Mouse (Mus musculus) skeletal muscle tissue, adult 2 months (tissue): Measurements from ENCODE around the gene Marc2.

Experiments
- DNase-seq: peaks from one replicate; pipeline ENCODE4 v3.0.0-alpha.2; 2012; ENCODE audit warnings: low read depth, low spot score

Gene Marc2

DNA sequence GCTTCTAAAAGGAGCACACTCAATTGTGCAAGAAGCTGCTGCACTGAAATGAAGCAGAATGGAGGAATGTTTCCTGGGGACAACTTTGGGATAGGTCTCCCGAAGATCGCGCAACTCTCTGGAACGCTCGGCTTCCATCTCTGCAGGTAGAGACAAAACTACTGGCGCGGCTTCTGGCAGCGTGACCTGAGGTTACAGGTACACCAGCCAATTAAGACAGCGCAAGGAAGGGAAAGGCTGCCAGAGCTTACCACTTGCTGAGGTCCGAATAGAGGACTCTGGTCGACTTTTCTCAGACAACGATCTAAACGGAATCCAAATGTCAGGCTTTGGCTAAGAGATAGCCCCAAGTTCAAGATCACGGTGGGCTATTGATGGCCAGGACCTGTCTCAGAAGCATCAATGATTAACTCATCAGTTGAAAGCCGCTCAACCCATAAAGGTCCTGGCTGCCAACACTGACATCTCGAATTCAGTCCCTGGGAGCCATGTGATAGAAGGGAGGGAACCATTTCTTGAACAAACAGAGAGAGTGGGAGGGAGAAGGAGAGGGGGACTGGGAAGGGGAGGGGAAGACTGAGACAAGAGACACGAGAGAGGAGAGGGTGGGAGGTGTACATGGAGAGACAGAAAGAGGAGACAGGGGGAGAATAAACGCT, at the start of gene Marc2:
TSS of gene Marc2 (minus strand) at position 360 of the 659 bp plus-strand sequence.
- no peak for DNase-seq

DNA sequence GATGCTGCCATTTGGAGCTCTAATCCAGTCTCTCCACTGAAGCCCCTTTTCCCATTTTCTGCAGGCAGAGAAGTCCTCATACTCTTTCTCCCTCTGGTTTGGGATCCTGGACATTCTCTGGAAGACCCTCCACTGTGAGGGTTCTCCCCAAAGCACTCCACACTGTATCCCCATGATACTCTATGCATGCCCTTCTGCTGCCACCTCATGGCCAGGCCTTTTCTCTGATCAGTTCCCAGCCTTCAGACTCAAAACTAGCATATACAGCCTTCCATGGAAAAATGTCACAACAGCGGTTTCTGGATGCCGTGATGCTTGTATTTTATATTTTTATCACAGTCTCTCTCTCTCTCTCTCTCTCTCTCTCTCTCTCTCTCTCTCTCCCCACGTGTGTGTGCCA, 45.7 kb upstream of the Marc2 start:
- no peak for DNase-seq

DNA sequence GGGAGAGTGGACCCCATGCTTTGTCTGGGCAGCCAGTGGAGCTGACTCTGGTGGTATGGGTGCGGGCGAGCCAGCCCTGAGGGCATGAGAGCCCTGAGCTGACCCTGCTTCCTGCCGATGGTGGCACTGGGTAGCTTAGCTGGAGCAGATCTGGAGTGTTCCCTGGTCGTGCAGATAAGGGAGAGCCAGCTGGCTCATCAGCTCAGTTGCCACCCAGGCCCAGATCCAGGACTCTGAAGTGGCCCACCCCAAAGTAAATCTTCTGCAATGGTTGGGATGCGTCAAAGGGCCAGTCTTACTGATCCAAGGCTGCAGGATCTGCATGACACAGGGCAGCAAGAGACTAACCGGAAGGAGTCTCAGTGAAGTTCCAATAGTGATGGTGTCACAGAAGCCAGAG, 43.2 kb upstream of the Marc2 start:
- no peak for DNase-seq

DNA sequence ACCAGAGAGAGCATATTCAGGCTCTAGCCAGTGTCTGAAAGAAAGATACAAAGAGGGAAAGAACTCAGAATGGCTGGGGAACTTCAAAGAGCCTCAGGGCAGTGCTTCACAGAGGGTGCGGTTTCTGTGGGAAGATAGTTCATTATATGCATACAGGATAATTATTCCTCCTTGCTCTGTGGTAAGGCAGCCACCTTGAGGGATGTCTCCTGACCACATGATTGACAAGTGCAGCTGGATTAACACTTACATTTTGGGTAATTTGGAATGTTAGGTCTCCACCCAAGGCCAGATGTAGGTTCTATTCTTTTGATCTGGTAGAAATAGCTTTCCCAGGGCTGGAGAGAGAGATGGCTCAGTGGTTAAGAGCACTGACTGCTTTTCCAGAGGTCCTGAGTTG, 39.9 kb upstream of the Marc2 start:
- no peak for DNase-seq

DNA sequence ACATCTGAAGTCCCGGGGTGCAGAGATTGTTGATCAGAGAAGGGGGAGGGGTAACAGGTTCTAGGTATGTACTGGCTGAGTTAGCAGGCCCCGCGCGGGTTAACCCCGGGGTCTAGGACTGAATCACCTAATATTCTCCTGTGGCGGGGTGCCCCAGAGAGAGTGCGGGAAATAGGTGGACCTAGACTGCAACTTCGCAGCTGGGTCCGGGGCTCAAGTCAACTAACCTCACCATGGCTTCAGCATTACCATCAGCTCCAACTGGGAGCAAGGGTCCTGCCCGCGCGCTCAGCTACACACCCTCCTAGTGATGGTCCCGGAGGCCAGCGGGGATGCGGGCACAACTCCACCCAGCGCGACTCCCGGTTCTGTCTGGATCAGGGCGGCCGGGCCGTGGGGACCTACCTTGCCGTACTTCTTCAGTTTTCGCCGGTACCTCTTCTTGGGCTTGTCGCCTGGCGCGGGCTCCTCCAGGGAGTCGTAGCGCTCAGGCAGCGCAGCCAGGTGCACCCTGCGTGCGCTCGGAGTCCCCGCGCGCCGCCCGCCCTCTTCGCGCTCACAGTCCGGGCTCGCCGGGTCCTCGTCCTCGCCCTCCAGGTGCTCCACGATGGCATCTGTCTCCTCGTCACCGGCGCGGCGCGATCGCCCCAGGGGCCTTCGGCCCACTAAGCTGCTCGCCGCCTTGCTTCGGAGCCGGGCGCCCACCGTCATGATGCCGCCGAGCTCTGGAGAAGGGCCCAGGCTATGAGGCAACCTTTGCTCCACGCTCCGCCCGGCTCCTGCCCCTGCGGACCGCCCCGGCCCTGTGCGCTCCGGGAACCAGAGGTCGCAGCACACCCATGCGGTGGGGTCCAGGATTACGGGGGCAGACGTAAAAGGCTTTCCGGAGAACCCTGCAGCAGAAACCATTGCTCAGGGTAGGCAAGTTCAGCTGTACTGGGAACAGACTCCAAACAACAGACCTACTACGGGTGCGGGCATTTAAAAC, 36.3 kb upstream of the Marc2 start, which contains the start of gene C130074G19Rik:
TSS of gene C130074G19Rik (minus strand) at position 938 of the 988 bp plus-strand sequence.
- DNase-seq = peak; percentile 19

DNA sequence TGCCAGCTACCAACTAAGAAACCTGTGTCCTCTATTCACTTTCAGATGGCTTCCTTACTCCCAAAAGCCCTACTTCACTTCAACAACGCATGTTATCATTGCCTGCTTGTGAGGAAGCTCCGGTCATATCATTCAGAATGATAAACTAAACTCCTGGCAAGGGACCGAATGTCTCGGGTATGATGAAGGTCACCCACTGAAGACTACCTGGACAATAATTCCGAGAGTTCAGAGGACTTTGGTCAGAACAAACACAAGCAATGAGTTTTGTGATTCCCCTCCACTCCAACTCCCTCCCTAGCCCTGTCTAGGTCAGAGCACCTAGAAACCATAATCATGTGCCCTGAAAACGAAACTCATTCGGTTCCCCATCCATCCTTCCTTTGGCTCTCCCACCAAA, 35.6 kb upstream of the Marc2 start:
- DNase-seq = no peak

DNA sequence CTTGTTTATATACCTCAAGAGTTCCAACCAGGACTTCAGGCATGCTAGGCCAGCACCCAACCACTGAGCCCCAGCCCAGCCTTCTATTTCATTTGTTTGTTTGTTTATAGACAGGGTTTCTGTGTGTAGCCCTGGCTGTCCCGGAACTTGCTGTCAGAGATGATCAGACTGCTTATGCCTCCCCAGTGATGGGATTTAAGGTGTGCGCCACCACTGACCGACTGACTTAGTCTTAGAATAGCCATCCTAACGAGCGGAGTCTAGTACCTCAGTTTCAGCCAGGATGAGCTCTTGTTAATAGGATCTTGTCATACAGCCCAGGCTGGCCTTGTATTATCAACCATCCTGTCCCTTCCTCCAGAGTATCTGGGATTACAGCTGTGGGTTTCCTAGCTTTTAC, 35.0 kb upstream of the Marc2 start:
- DNase-seq = no peak

DNA sequence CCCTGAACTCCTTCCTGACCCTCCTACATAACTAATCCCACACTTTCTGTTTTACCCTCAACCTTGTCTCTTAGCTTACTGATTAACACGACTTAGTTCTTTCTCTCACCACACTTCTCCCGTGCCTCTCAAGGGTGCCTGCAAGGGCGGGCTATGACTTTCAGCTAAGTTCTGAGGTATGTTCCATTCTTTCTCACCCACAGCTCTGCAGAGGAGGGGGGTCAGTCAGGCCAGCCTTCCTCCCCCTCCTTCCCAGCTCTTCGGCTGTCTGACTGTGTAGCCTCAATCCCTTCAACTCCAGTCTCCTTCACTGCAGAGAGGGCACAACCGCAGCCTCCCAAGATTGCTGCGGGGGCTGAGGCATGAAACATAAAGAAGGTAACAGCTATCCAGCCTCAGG, 32.6 kb upstream of the Marc2 start:
- no peak for DNase-seq

DNA sequence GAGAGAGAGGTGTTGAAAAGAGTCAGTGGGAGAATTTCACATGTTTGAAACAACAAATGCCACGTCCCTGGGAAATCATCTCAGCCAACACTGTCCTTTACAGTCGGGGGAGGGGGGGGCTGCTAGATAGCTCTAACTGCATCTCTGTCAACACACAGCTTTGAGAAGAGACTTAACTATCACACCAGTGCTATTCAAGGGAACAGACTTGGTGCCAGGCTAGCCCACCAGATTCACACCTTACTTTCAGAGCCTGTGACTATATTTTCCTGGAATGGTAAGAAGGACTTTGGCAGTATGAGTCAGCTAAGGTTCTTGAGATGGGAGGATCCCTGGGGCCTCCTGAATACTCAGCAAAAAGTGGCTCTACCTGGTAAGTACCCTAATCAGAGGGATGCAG, 31.1 kb upstream of the Marc2 start:
- no peak for DNase-seq

DNA sequence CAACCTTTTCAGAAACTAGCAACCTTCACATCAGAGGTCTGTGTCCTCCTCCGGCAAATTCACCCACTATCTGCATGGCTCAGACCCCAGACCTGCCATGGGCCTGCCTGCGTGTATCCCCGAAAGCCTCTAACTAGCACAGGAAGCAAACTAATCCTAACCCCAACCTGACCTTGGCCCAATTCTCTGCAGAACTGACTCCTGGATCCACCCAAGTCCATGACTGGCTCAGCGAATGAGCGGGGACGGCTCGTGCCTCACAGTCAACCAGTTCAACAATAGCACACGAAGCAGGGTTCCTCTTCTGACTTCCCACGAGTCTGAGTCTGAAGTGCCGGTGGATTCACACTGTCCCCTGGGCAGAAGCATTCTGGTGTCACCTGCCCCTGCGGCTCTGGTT, 27.7 kb upstream of the Marc2 start:
- DNase-seq = no peak

DNA sequence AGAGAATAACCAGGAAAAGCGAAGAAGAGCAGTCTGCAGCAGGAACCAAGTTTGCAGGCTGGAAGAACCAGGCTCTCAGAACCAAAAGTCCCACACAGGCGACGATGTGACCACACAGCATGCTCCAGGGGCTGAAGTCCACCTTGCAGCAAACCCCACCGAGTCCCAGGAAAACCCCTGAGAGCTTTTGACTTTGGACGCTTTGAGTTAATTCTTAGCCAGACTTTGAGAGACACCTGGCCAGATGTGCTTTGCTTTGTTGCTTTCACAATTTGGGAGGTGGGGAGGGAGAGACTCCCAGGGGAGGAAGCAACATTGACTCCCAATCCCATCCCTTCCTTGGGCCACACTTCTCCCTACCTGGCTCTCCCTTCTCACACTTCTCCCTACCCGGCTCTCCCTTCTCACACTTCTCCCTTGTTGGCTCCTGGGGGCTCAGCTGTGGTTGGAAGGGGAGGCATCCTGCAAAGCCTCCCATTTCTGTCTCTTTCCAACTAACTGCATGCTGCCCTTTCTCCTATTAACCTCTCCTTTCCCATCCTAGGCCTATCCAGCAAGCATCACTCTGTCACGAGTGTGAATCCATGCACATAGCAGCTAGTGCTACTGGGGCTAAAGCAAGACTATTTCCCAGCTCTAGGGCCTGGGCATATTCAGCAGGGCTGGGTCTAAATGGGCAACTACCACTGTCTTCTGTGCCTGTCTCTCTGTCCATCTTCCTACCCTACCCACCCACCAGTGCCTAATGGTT, 26.0 kb upstream of the Marc2 start:
- no peak for DNase-seq

DNA sequence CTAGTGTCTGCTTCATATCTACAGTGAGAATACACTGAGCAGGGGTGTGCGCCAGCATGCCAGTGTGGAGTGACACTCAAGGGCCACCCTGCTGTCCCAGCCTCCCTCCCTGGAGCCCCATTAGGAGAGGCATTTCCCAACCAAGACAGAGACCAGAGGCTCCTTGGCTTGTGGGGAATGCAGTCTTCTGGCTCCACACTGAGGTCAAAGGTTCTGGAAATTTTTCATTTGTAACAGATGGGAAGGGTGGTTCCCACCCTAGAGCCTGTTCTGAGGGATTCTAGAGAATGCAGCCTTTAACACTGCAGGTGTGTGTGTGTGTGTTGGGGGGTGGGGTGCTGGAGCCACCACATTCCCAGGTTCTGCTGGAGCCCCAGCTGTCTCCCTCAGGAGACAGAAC, 25.3 kb upstream of the Marc2 start:
- DNase-seq = no peak

DNA sequence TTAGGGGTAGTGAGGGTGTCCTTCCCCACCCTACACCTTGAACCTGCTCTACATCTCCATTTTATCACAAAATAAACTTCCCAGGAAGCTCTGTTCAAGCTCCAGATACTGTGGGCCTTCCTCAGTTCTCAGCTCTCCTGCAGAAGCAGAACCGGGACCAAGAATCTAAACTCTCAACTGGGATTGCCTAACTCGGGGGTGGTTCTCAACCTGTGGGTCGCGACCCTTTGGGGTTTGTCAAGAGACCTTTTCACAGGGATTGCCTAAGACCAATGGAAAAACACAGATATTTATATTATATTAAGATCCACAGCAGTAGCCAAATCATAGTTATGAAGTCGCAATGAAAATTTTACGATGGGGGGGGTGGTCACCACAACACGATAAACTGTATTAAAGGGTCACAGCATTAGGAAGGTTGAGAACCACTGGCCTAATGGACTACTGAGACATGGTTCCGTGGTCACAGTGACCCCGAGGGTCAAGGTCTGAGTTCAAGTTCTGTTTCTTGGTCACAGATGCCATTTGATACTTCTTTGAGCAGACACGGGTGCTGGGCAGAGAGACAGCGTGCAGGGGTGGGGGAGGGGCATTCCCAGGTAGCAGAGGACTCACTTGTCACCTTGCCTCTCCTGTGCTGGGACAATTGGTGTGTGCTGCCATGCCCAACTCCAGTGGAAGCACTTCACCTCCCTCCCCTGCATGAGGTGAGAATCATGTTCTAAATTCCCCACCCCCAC, 24.6 kb upstream of the Marc2 start:
- DNase-seq = no peak

DNA sequence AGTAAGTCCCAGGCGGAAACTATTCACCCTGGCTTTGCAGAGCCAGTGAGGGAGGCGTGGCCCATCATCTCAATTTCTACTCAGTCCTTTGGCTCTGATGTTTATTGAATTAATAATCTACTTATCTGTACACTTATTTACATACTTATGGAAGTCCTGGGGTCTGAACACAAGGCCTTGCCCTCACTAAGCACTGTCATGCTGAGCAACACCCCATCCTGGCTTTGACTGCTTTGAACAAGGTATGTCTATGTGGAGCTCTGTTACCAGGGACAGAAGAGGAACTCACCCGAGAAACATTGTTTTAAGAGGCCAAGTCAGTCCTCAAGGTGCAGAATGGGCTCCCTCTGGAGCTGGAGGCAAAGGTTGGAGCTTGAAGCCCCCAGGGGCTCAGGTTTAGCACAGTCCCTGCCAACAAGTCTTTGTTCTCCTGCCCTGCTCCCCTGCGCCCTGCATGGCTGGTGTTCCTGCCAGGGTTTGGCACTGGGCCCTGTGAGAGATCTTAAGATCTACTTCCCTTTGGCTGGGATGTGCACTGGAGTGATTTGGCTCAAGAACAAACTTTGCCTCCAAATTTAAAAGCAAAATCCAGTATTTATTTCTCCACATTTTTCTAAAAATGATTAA, 23.8 kb upstream of the Marc2 start:
- no peak for DNase-seq

DNA sequence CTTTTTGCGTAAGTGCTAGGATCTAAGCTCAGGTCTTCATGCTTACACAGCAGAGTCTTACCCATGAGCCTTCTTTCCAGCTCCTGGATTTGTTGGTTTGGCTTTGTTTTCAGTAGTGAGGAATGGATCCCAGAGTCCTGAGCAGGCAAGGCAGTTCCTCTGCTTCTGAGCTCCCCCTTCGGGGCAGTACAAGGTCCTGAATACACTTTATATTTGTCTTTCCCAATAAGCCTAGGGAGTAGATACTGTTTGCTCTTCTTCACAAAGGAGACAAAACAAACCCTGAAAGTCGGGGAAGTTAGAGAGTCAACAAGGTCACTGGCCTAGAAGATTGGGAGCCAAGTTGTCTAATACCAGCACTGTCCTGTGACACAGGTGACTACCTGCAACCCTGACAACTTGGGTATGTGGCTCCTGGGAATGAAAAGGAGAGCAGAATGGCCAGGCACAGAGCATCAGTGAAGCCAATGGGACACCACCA, 21.4 kb upstream of the Marc2 start:
- DNase-seq = no peak

DNA sequence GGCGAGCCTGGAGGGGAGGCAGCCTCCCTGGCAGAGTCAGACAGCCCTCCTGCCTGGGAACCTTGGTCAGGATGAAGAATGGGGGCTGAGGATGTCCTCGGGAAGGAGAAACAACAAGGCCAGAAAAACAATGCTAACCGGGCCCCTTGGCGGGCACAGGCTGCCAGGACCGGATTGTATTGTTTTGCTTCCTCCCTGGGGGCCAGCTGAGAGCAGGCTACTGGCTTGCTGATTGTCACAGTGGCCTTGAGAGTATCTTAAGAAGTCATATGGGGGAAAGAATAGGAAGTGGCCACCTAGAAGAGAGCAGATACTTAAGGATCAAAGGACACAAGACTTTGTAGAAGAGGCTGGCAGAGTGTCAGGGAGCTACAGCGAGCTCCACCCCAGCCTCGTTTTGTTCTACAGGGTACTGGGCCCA, 18.1 kb upstream of the Marc2 start:
- peak; percentile 34 for DNase-seq

DNA sequence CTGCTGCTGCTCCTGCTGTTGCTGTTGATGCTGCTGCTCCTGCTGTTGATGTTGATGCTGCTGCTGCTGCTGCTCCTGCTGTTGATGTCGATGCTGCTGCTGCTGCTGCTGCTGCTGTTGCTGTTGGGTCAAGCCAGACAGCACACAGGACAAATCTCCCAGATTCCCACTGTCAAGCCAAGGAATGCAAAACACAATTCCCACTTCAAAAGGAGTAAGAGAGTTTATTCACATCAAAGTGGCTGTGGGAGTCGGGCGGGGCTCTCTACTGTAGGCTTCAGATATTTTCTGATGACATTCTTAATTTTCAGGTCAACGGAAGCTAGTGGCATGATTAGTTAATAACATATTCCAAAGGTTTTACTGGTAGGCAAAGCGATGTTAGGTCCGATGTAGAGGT, 16.4 kb upstream of the Marc2 start:
- DNase-seq = no peak

DNA sequence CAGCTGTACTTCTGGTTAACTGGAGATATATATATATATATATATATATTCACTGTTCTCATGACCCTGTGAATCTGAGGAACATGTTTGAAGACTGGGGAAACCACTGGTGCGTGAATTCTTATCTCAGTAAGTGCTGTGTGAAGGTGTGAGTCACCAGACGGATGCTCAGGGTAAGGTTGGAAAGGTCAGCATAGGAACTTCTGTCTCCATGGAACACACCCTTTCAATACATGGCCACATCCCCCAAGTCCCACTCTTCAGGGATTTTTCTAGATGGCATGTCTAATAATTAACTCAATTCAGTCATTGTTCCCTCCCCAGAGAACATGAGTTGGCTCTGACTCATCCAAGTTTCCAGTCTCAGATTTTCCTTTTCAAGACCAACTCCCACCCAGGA, 15.3 kb upstream of the Marc2 start:
- no peak for DNase-seq

DNA sequence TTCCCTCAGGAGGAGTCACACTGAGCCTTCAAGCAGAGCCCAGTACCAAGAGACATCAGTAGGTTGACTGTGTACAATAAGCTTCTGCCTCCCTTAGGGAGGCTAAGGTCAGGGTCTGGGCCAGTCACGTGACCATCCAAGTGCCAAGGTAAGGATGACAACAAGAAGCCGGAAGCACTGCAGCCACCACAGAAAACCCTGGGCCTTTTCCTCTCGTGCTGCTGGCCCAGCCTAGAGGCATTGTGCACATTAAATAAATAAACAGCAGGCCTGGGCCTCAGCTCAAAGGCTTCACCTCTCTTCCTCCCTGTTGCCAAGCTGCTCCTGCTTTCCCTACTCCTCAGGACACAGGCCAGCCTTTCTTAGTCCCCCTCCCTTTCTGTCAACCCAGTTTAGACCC, 14.0 kb upstream of the Marc2 start:
- DNase-seq = no peak

DNA sequence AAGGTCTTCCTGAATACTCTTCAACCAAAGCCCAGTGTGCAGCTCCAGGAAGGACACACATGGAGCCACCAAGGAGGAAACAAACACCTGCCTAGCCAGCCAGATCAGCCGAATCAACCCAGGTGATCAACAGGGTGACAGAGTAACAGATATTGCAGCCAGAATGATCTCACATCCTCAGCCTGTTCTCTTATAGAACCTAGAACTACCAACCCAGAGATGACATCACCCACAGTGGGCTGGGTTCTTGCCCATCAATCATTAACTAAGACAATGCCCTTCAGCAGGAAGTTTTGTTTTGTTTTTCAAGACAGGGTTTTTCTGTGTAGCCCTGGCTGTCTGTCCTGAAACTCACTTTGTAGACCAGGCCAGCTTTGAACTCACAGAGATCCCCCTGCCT, 12.0 kb upstream of the Marc2 start:
- no peak for DNase-seq

DNA sequence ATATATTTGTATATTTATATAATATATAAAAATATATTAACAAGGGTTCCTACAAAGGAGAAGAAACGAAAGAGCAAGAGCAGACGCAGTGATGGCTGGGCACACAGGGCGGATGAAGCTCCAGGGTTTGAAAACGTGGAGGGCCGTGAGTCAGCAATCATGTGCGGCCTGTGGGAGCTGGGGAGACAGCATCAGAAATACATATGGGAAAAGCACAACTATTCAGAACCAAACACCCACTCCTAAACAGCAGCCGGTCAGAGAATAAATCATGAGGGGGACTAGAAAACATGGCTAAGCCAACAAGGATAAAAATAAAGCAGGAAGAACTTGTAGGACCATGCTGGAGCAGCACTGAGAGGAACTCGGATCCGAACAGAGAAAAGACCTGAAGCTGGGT, 11.0 kb upstream of the Marc2 start:
- no peak for DNase-seq
